Mouse (Mus musculus) testis, postnatal 14 days (tissue): ENCODE data around the gene Rnf168.
"Not testable (repeated sequence)": the region's sequence is repeated elsewhere in the genome, so short reads cannot be mapped to it uniquely, and the experiment has no call there.

Source experiments
- DNase-seq: peaks from one replicate; pipeline ENCODE4 v3.0.0; 2021; ENCODE audit warnings: low spot score

Gene Rnf168

GRCm38 (mm10) chr16:32277308-32278256, at the start of gene Rnf168:
Rnf168 (plus strand) TSS chr16:32277459.
- DNase-seq = peak; percentile 92

- DNase-seq = not testable (repeated sequence)
These were observed 45.2 kb upstream of the Rnf168 start for GRCm38 (mm10) chr16:32232050-32232449.

GRCm38 (mm10) chr16:32237930-32238680, 39.2 kb upstream of the Rnf168 start:
- DNase-seq = no peak

GRCm38 (mm10) chr16:32239428-32240312, 37.6 kb upstream of the Rnf168 start:
- no peak for DNase-seq

GRCm38 (mm10) chr16:32243901-32244300, 33.4 kb upstream of the Rnf168 start:
- DNase-seq = no peak

- DNase-seq = peak; percentile 75
These were observed 30.9 kb upstream of the Rnf168 start for GRCm38 (mm10) chr16:32246351-32246791.

GRCm38 (mm10) chr16:32246952-32247370, 30.3 kb upstream of the Rnf168 start, which contains the start of the genes Fbxo45 and Wdr53:
Fbxo45 (minus strand) TSS chr16:32247158.
Wdr53 (plus strand) TSS chr16:32247227.
- DNase-seq = peak; percentile 98

- DNase-seq = not testable (repeated sequence)
These were observed 13.0 kb upstream of the Rnf168 start for GRCm38 (mm10) chr16:32264225-32264624.

GRCm38 (mm10) chr16:32271291-32271690, 6.0 kb upstream of the Rnf168 start, which contains the start of gene Smco1:
Smco1 (plus strand) TSS chr16:32271468.
- DNase-seq = no peak

- DNase-seq = peak; percentile 56
These were observed 3.9 kb upstream of the Rnf168 start for GRCm38 (mm10) chr16:32273338-32273737.

- no peak for DNase-seq
These were observed 2.2 kb upstream of the Rnf168 start for GRCm38 (mm10) chr16:32275041-32275440.

GRCm38 (mm10) chr16:32275830-32276229, 1.4 kb upstream of the Rnf168 start:
- no peak for DNase-seq

GRCm38 (mm10) chr16:32278396-32278795, 1.1 kb downstream of the Rnf168 start:
- no peak for DNase-seq

GRCm38 (mm10) chr16:32280211-32280610, 3.0 kb downstream of the Rnf168 start:
- no peak for DNase-seq

GRCm38 (mm10) chr16:32282608-32283007, 5.3 kb downstream of the Rnf168 start:
- DNase-seq = no peak

- no peak for DNase-seq
These were observed 14.6 kb downstream of the Rnf168 start for GRCm38 (mm10) chr16:32291821-32292220.

- DNase-seq = not testable (repeated sequence)
These were observed 22.4 kb downstream of the Rnf168 start for GRCm38 (mm10) chr16:32299617-32300016.

GRCm38 (mm10) chr16:32303046-32303445, 25.8 kb downstream of the Rnf168 start:
- DNase-seq = no peak

- no peak for DNase-seq
These were observed 26.6 kb downstream of the Rnf168 start for GRCm38 (mm10) chr16:32303886-32304285.

- no peak for DNase-seq
These were observed 34.7 kb downstream of the Rnf168 start for GRCm38 (mm10) chr16:32311970-32312369.

- no peak for DNase-seq
These were observed 35.1 kb downstream of the Rnf168 start for GRCm38 (mm10) chr16:32312386-32312785.
